Mouse (Mus musculus) T-helper 2 cell (primary cell): Measurements from ENCODE around the gene Stub1.

ENCODE experiments used
- in situ Hi-C: fragments of 300-600 bp; cut with MboI, MseI; formaldehyde crosslinking; loops from one replicate; pipeline ENCODE4 v1.15.1; 2025; ENCODE audit warnings: high pct_unique_total_duplicates

Stub1 gene

DNA sequence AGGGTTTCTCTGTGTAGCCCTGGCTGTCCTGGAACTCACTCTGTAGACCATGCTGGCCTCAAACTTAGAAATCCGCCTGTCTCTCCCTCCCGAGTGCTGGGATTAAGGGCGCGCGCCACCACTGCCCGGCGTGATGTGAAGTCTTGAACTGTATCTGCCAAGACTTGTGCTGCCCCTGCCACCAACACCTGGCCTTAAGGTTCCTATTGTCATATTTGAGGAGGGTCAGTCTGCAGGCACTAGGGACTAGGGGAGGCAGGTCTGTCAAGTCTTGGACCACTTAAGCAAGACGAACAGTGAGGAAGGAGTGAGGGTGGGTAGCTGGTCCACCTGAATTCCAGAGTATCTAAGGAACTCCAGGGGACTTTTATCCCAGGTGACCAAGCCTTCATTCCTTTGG is 36.3 kb upstream of the Stub1 start:
- in situ Hi-C loops = loop anchor here (25.0 kb wide), 1 partner anchor 1407 kb away; the partner anchor contains the start of genes Bricd5, E4f1 and Pgp

DNA sequence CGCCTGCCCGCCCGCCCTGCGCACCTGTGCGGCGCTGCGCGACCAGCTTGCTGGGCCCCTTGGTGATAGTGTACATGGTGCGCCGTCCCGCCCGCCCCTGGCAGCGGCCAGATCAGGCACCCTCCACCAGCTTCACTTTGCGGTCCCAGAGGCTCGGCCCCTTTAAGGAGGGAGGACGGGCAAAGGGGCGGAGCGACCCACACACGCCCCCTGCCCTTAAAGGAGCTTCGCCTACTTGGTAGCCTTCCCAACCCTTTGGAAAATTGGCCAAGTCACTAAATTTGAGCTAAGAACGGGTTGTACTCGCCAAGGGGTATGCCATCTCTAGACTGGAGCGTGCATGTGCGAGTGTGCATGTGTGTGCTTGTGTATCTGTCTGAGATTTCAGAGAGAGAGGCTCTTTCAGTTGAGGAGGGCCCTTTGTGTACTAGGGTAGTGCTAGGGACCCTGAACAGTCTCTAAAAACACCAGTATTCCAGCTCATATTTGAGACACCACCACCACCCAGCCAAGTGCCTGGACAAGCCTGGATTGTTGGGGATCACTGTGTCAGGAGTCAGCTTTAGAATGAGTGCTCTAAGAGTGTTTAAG is 35.5 kb upstream of the Stub1 start, which contains the start of gene Mcrip2:
Gene Mcrip2, minus strand, starts transcription at position 164 of the 591 bp plus-strand sequence.
- in situ Hi-C loops = loop anchor here (25.0 kb wide), 1 partner anchor 1406 kb away; the partner anchor contains the start of genes Bricd5, E4f1 and Pgp

DNA sequence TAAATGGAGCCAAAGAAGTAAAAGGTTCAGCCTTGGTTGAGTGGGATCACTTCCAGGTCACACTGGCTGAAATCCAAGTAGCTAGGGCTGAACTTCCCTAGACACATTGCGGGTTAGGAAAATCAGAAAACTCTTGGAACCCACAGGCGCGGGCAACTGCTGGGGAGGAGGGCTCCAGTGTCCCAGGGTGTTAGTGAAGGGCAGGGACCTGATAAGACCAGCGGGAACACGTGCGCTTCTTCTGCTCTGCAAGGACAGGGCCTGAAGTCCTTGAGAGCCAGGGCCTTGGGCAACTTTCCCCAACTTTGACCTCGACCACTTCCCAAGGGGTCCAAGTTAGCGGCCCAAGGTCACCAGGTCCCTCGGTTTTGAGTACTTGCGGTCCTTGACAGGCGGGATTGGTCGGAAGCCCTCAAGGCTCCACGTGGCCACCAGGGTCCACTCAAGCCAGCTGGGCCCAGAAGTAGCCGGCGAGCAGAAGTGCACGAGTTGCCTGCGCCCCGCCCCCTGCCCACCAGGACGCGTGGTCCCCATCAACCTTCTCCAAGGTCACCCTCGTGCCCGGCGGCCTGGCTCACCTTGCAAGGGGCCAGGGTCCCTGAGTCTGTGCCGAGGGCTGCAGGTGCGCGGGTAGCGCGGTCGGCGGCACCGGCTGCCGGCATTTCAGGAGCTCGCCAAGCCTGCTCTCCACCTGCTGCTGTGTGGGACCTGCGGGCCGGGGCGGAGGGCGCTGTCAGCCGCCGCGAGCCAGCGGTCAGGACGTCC is 34.8 kb upstream of the Stub1 start:
- in situ Hi-C loops = loop anchor here (25.0 kb wide), 1 partner anchor 1406 kb away; the partner anchor contains the start of genes Bricd5, E4f1 and Pgp

DNA sequence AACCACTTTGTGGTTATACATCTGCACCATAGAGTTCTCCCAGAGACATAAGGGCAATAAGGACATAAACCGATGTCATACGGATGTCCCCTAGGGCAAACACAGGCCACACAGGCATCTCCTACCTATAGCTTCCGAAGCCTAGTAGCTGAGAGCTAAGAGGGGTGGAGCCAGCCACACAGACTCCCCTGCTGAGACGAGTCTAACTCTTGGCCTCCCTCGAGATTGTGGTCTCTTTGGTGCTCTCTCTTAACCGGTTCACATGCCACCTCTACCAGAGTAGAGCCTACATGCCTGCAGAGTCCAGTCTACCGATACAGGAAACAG is 34.3 kb upstream of the Stub1 start:
- in situ Hi-C loops = loop anchor here (25.0 kb wide), 1 partner anchor 1405 kb away; the partner anchor contains the start of genes Bricd5, E4f1 and Pgp

DNA sequence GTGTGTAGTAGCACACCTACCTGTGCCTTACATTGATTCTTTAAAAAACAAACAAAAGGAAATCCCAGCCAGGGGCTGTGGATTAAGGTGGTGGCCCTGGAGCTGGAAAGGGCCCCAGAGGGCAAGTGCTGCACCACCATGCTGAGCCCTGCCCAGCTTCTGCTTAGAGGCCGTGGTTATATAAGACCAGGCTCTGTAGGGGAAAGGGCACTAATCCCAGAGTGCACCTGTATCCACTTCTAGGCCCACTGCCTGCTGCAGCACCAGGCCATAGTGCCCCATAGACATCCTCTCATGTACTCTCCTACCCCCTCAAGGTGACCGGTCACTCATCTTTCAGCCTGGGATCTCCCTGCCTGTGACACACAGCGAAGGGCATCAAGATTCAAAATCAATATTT is 33.0 kb upstream of the Stub1 start:
- in situ Hi-C loops = loop anchor here (25.0 kb wide), 1 partner anchor 1404 kb away; the partner anchor contains the start of genes Bricd5, E4f1 and Pgp

DNA sequence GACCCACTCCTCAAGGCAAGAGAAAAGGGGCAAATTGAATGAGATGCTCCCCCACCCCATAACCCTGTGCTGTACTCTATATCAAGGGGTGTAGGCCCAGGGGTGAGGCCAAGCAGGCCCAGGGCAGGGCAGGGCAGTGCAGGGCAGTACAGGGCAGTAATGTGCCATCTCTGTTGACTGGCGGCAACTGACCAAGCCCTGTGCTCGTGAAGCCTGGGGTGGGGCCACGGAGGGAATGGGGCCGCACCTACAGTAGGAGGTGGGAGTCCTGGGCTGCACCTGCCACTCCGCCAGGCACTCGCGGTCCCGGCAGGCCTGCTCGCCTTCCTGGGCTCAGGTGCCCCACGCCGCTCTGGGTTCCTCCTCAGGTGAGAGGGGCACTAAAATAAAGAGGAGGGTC is 32.1 kb upstream of the Stub1 start:
- in situ Hi-C loops = loop anchor here (25.0 kb wide), 1 partner anchor 1403 kb away; the partner anchor contains the start of genes Bricd5, E4f1 and Pgp

DNA sequence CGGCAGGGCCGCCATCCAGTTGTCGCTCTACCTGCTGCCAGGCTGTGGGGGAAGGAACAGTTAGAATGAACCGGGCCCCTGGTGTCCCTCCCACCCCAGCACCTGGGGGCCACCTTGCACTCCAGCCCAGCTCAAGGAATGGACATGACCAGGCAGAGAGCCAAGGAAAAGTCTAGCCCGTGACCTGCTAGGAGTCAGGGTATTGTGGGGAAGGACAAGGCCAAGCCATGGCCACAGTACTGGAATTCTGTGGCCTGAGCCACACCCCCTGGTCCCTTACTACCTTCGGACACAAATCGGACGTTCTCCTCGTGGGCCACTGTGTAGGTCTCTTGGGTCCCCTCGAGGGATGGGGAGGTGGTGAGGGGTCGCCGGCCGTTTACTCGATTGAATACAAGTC is 31.1 kb upstream of the Stub1 start:
- in situ Hi-C loops = loop anchor here (25.0 kb wide), 1 partner anchor 1402 kb away; the partner anchor contains the start of genes Bricd5, E4f1 and Pgp

DNA sequence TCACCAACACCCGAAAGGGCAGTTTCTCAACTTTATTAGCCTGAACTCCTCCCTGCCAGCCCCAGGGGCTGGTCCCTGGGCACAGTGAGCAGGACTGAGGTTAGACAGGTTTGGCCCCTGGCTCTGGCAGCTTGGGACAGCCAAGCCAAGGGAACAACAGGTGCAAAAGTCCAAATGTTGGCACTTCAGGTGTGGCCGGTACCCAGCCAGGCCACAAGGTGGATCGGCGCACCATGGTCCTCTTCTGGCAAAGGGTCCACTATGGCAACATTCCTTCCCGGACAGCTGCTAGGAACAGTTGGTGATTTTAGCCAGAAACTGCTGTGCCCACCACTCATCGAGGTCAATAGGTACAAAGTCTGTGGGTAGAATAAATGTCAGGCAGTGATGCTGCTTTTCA is 30.5 kb upstream of the Stub1 start:
- in situ Hi-C loops = loop anchor here (25.0 kb wide), 1 partner anchor 1401 kb away; the partner anchor contains the start of genes Bricd5, E4f1 and Pgp

DNA sequence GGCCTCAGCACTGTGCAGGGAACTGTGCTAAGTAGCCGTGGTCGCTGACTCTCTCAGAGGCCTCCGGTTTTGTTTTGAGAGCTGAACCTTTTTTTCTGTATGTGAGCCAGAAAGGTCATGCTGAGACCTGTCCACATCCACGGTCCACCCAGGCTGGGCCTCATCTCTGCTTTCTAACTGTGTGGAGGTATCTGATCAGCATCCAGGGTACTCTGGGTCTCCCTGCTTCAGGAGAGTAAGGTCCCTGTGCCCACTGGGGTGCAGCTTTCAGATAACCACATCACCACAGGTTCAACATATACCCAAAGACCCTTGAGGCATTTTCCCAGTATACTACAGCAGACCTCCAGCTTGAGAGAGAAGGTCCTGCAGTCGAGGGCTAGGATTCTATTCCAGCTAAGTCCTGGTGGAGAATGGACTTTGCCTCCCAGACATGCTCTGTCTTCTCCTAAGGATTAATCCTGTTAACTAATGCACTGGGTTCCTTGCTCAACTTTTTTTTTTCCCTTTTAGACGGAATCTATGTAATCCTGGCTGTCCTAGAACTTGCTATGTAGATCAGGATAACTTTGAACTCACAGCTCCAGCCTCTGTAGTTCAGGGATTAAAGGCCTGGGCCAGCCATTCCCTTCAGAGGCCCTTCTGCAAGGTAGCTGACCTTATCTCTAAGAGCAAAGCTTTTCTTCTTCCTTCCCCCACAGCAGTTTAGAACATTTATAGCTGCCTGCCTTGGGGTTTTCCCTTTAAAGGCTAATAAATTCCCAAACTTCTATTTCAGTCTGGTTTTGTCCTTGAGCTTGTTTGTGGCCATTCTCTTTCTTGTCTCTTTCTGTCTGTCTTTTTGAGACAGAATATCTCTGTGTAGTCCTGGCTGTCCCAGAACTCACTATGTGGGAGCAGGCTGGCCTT is 28.8 kb upstream of the Stub1 start:
- in situ Hi-C loops = loop anchor here (25.0 kb wide), 1 partner anchor 1400 kb away; the partner anchor contains the start of genes Bricd5, E4f1 and Pgp

DNA sequence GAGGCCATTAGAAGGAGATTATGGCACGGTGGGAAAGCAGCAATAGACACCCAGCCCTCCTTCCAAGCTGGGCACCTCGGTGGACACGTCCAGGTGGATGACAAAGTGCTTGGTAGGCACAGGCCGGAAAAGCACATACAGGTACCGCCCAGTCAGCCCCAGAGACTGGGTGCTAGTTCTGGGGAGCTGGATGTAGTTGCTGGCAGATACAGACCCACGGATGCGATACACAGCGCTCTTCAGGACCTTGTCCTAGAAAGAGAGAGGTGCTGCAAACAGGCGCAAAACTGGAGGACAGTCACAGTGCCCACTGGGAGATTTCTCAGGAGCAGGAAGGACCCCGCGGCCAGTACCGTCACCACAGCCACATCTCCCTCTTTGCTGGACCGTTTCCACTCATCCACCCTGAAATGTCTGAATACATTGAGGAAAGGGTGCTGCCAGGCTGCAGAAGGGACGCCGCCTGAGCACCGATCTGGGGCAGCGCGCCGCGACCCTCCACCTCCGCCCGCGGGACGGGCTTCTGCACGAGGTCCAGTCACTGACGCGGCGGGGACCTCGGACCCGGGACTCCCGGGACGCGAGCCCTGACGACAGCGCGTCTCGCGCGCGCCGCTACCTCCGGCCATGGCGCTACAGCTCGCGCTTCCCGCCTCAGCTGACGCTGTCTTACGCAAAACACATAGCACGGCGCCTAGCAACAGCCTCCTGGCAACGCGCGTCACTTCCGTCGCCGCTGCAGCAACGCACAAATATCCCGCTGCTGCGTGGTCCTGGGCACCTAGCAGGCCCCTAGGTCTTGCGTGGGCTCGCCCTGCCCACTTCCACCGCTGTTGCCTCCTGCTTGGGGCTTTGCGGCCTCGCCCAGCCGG is 27.9 kb upstream of the Stub1 start, which contains the start of gene Wdr90:
Gene Wdr90, minus strand, starts transcription at position 670 of the 872 bp plus-strand sequence.
- in situ Hi-C loops = loop anchor here (25.0 kb wide), 1 partner anchor 1399 kb away; the partner anchor contains the start of genes Bricd5, E4f1 and Pgp

DNA sequence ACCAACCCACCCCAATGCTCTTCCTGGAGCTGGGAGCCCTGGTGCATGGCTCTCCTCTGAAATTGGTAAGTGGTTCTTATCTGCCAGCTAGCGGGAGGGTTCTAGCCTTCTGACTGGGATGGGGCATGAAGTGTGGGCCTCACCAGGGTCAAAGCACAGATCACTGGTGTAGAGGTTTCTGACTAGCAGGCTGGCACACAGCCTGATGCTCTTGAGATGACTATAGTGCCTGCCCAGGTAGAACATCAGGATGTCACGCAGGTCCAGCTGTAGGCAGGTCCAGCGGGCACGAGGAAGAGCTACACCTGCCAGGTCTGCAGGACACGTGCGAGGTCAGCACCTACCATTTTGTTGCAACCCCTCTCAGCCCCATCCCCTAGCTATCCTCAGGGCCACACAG is 27.0 kb upstream of the Stub1 start:
- in situ Hi-C loops = loop anchor here (25.0 kb wide), 1 partner anchor 1398 kb away; the partner anchor contains the start of genes Bricd5, E4f1 and Pgp

DNA sequence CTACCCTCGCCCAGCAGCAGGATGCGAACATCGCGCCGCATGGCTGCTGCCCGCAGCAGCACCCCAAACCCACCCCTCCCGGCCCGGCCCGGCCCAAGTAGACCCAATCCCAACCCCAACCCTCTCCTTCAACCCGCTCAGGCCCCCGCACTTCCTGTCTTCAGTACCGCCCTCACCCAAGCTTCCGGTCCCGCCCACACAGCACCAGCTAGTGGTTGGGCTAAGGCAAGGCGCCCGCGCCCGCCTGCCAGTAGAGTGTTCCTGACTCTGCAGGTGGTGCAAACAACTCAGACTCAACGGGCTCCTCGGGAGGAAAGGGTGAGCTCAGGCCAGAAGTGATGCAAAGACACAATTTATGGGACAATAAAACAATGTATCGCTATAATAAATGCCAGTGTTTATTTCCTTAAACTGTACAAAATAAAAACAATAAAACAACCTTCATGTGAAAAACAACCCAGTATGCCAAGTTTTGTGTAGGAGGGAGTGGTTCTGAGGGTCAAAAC is 11.2 kb upstream of the Stub1 start, which contains the start of gene Rhot2:
Gene Rhot2, minus strand, starts transcription at position 456 of the 506 bp plus-strand sequence.
- in situ Hi-C loops = loop anchor here (25.0 kb wide), 1 partner anchor 1993 kb away; the partner anchor contains the start of gene Snrpc

DNA sequence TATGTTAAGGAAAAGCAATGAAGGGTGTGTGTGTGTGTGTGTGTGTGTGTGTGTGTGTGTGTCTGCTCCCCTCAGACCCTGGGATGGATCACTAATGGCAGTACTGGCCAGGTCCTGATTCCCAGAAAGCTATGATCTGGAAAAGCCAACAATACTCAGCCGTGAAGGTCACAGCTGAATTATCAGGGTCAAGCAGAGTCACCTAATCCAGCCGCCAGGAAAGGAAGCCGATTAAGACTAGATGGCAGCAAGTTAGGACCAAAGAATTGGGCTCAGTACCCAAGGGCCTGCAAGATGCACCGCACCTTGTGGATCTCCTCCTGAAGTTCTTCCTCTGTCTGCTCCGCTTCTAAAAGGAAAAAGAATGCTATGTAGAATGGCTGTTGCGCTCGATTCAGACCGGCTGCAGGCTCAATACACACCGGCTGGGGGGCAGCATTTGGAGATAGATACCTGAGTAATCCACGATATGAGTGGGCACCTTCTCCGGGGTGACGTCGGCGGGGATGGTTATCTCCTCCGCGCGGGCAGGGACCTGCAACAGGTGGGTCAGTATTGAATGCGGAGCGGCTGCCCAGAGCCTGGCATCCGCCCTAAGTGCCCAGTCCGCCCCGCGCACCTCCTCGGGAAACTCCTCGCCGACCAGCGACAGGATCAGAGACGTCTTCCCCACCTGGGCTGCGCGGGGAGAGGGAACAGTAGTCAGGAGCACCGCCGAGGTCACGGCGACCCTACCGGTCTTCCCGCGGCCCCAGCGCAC is 10.6 kb upstream of the Stub1 start:
- in situ Hi-C loops = loop anchor here (25.0 kb wide), 1 partner anchor 1993 kb away; the partner anchor contains the start of gene Snrpc

DNA sequence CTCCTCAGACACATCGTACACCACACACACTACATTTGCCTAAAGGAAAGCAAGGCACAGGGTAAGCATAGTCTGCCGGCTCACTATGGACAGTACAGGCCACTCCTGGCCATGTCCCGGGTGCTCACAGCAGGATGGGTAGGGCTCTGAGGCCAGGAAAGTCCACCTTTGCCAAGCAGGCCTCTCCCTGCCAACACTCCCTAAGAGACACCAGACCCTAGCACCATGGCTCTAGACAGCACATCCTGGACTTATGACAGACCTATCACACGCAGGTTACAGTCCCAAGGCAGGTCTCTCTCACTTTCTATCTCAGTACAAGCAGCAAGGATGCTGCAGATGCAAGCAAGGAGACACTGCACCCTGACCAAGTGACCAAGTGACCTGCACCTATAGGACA is 9.9 kb upstream of the Stub1 start:
- in situ Hi-C loops = loop anchor here (25.0 kb wide), 1 partner anchor 1994 kb away; the partner anchor contains the start of gene Snrpc

DNA sequence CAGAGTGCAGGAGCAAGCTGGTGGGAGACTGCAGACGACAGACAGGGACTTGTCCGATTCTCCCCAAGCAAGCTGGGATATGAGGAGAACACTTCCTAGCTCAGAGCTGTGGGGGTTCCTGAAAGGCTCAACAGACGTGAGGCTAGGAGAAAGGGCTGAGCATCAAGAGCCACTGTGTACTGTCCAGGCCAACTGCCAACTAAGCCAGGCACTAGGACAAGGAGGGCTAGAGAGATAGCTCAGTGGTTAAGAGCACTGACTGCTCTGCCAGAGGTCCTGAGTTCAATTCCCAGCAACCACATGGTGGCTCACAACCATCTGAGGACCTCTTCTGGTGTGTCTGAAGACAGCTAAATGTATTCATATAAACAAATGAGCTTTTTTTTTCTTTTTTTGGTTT is 9.3 kb upstream of the Stub1 start:
- in situ Hi-C loops = loop anchor here (25.0 kb wide), 1 partner anchor 1995 kb away; the partner anchor contains the start of gene Snrpc

DNA sequence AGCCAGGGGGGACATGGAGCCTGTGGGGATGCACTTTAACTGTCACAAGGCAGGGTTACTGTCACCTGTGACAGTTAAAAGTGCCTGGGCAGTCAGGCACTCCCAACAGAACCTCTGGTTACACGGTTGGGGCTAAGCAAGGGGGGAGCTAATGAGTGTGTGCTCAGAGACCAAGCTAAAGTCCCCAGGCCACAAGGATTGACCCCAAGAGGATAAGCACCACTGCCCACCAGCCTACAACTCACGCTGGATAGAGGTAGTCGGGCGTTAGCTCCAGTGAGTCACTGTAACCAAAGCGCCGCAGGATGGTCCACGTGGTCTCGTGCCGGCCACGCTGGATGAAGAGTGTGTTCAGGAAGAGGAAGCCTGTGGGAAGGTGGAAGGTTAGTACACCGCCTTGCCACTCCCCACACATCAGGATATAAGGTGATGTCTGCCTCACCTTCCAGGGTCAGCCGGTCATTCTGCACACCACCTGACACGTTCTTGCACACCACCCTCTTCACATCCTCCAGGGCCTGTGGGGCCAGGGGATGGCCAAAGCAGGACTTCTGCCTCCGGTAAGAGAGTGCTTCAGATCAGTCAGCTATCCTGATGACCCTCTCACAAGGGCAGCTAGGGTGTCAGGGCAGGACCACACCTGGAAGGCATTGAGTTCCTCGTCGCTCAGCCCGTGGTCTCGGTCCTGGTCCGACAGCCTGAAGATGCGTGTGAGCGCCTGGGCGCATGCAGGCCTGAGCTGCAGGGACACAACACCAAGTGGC is 8.1 kb upstream of the Stub1 start, which contains the start of gene Gm20683:
Gene Gm20683, minus strand, starts transcription at position 647 of the 764 bp plus-strand sequence.
- in situ Hi-C loops = loop anchor here (25.0 kb wide), 1 partner anchor 1996 kb away; the partner anchor contains the start of gene Snrpc

DNA sequence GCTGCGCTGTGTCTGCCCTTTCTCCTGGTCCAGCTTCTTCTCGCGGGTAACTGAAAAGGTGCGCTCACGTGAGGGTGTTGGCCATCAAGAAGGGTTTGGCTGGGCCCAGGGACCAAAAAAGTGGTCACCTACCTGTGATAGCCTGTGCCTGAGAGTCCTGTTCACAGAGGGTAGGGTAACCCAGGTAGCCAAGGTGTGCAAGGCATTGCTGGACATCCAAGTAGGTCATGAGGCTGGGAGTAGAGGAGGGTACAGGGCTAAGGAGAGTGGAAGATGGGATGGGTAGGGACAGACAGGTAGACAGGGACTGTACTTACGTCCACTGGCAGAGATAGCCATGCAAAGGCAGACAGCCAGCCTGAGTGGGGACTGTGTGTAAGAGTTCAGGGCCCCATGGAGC is 7.3 kb upstream of the Stub1 start:
- in situ Hi-C loops = loop anchor here (25.0 kb wide), 1 partner anchor 1997 kb away; the partner anchor contains the start of gene Snrpc
